ENCODE assay signal across 8 mouse cellular contexts in the genomic region with DNA sequence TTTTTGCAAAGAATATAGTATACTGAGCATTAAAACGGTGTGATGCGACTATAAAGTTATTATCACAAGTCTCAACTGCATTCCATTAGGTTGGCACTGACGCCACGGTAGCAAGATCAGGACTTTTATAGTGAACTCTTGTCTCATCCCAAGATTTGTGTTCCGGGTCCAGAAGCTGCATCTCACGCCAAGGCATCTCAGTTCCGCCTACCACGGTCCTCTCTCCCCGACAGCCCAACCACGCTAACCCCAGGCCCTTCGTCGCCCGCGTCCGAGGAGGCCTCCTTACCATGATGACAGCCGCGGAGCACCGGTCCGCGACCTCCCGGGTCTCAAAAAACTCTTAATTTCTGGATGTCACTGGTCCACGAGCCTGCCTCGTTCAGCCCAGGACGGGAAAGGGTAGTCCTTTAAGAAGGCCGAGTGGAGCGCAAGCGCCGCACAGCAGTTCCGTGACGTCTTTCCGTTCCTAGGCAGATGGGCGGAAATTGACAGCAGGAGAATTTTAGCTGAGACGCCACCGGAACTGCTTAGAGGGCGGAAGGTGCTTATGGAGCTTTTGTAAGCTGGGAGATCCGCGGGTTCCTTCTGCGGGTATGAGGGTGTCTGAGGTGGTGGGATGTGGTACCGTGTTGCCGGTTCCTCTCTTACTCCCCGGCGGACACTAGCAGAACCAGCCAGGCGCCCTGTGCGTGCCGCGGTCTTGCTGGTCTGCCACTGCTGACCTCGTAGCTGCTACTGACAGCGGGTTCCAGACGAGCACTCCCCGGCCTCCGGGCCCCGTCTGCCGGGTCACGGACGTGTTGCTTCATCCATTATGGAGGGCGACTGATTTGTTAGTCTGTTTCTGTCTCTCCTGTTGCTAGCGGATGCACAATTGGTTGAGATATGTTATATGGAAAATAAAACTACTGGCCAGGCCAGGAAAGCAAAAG. TPM values are rescaled to one million over a fixed set of nuclear protein-coding genes. Genes with fewer than 3 reads are reported as not detected.
DNase-seq lines count a peak whose midpoint lies in the region; ATAC-seq lines count a peak whose summit lies in the region.

A gene (plus strand): TSS at position 472 of the 935 bp plus-strand sequence.
A gene (minus strand): TSS at position 472 of the 935 bp plus-strand sequence.

- H3K4me2 ChIP-seq in hindbrain, embryonic 14.5 days (replicated peaks) = peak within 1 kb of the TSS; percentile 90

- peak; percentile 99 for DNase-seq in R1 (ENCODE audit: low read depth, low spot score)
- DNase-seq in cerebellum, postnatal 25 days = peak; percentile 91
- peak; percentile 80 to 87 for DNase-seq in frontal cortex, postnatal 25 days (ENCODE audit: low spot score in 2 of 2)
- DNase-seq in hindbrain, embryonic 14.5 days (ENCODE audit: low spot score) = peak; percentile 94
- DNase-seq in layer of hippocampus, postnatal 36 days = peak; percentile 91
- DNase-seq in lung, postnatal 36 days = peak; percentile 94
- DNase-seq in retina, postnatal 1 day = peak; percentile 97
- peak; percentile 82 to 87 for DNase-seq in urinary bladder, adult 18-20 months (ENCODE audit: low spot score in 2 of 2)

- H3K4me3 ChIP-seq in hindbrain, embryonic 14.5 days (replicated peaks; ENCODE audit: low read length) = peak within 1 kb of the TSS; percentile 87

- H3K9me3 ChIP-seq in hindbrain, embryonic 14.5 days (ENCODE audit: control insufficient read depth, low read length) = no peaks in the 10 kb centered on the region

- WGBS in hindbrain, embryonic 14.5 days = under 1% methylated on average over 57 of the region's 57 CpGs

- no peaks in the 10 kb centered on the region for H3K27me3 ChIP-seq in hindbrain, embryonic 14.5 days (ENCODE audit: control insufficient read depth, insufficient read depth, low read length)

- peak within 1 kb of the TSS; percentile 89 for H3K27ac ChIP-seq in hindbrain, embryonic 14.5 days

- peak; percentile 98 for ATAC-seq in hindbrain, embryonic 14.5 days (ENCODE audit: low FRiP score)

- peak within 1 kb of the TSS; percentile 94 for H3K9ac ChIP-seq in hindbrain, embryonic 14.5 days

- H3K36me3 ChIP-seq in hindbrain, embryonic 14.5 days (replicated peaks; ENCODE audit: control insufficient read depth, insufficient read depth) = peaks cover 39% of the 10 kb centered on the region

- H3K4me1 ChIP-seq in hindbrain, embryonic 14.5 days (replicated peaks; ENCODE audit: control insufficient read depth, insufficient read depth, low read length) = peaks cover 16% of the 10 kb centered on the region

RNA-seq across cellular contexts. Expression of the first gene that starts in this region (rescaled TPM):
- 30.3 and 33.5 TPM in 2 replicates for polyA plus RNA-seq in hindbrain, embryonic 14.5 days (2014; fragmentation: Nextera tagmentation; extraction: Ambion mirVana)
- total RNA-seq in layer of hippocampus, postnatal 36 days (2021) = 10 to 100 TPM; 27.3 to 30.4 TPM

RNA-seq across cellular contexts. Expression of the second gene that starts in this region (rescaled TPM):
- 40.1 and 44.4 TPM in 2 replicates for polyA plus RNA-seq in hindbrain, embryonic 14.5 days (2014; fragmentation: Nextera tagmentation; extraction: Ambion mirVana)
- total RNA-seq in layer of hippocampus, postnatal 36 days (2021) = 10 to 100 TPM; 44.5 to 49.0 TPM

Comparison
In these comparisons a context has a peak if more than half of its experiments do, and no peak if none do; other contexts are left out.
1. Peak in every context shown above with its lines: DNase-seq, ATAC-seq, H3K4me3 ChIP-seq and H3K27ac ChIP-seq.